Mouse (Mus musculus) brain, embryonic 14.5 days (tissue): ENCODE measurements around the gene Rpap3.

Experiments used
- CTCF ChIP-seq: fragments of 200-500 bp; IDR thresholded peaks from 2 replicates; pipeline ENCODE4 v1.5.1; 2012; ENCODE audit warnings: inconsistent platforms, mild to moderate bottlenecking, moderate library complexity, borderline replicate concordance; ENCODE audit not compliant: insufficient read depth, insufficient read length; ENCODE audit errors: extremely low read depth
- POLR2A ChIP-seq: fragments of 200-500 bp; IDR thresholded peaks from 2 replicates; pipeline ENCODE4 v1.6.1; 2012; ENCODE audit warnings: mild to moderate bottlenecking, inconsistent platforms, borderline replicate concordance; ENCODE audit not compliant: poor library complexity, insufficient read depth, insufficient read length, severe bottlenecking; ENCODE audit errors: extremely low read depth

GRCm38 (mm10) chr15:97748964-97749363 is 43.3 kb upstream of the Rpap3 start:
- TF ChIP-seq CTCF (no peak), POLR2A (no peak)
